Mouse (Mus musculus): ENCODE measurements around the gene Col4a4. TPM values are rescaled to one million over a fixed set of nuclear protein-coding genes. Genes with fewer than 3 reads are reported as not detected.
A peak's percentile ranks its signal among the peaks of the same experiment; 100 is the strongest.

The Col4a4 gene
- total RNA-seq, 2 experiments from 2014 or later: 2.1 to 2.6 TPM

- DNase-seq: no peak
- intact Hi-C loops (cut with DNase I; ENCODE audit: low total_unique reads): no loop called here
These were observed 100.3 kb downstream of the Col4a4 start for GRCm38 (mm10) chr1:82486371-82486770.

- DNase-seq: no peak
- intact Hi-C loops (cut with DNase I; ENCODE audit: low total_unique reads): no loop called here
These were observed 104.3 kb downstream of the Col4a4 start for GRCm38 (mm10) chr1:82482371-82482770.

DNA sequence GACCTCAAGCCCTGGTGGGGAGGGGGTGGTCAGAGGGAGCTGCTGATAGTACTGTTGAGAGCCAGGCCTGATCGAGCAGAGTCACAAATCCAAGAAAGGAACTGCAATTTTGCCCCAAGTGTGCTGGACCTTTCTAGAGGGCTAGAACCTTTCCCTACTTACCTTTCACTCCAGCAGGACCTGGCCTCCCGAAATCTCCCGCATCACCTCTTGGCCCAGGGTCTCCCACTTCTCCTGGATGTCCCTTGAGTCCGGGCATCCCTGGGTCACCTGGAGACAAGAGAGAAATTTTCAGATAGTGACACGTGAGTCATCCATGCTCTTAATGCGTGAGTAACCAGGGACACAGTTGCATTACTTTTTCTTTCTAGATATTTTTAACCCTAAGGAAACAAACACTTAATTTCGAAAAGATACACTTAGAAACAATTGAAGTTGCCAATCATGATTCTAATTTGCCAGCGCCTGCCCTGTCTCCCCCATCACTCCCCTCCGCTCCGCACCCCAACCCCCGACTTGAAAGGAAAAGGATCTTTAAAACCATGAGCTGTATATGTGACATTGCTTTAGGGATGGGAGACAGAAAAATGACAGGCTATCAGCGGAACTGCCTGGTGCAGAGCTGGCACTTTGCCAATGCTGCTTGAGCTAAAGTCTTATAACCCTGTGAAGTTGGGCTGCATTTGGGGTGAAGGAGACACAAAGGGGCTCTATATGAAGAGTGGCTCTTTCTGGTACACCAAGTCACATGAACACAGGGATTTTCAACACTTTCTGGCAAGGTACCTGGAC lies 106.8 kb downstream of the Col4a4 start:
- intact Hi-C loops (cut with DNase I; ENCODE audit: low total_unique reads): loop anchor here (10.0 kb wide), 1 partner anchor 1165 kb away; no protein-coding TSS in a partner anchor
- DNase-seq: no peak

DNA sequence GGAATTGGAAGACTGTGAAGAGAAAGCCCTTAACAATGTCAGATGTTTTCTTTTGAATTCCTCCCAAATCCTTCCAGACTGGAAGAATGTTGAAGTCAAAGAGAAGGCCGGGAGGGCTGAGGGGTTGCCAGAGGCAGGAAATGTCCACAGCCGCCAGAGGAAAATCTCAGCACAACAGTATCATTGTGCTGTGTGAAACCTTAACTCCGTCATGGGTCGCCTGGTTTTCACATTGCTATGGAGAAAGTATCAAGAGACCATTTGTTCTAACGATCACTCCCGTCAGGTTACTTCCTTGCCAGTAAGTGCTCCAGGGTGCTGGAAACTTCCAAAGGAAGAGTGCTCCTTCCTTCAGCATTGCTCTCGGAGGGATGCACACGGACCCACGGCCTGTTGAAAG lies 109.9 kb downstream of the Col4a4 start:
- intact Hi-C loops (cut with DNase I; ENCODE audit: low total_unique reads): loop anchor here (10.0 kb wide), 1 partner anchor 1162 kb away; no protein-coding TSS in a partner anchor
- peak; percentile 42 for DNase-seq

- intact Hi-C loops (cut with DNase I; ENCODE audit: low total_unique reads): loop anchor here (10.0 kb wide), 1 partner anchor 1161 kb away; no protein-coding TSS in a partner anchor
- peak; percentile 27 for DNase-seq
These were observed 110.4 kb downstream of the Col4a4 start for GRCm38 (mm10) chr1:82476256-82476655.

- DNase-seq: no peak
- intact Hi-C loops (cut with DNase I; ENCODE audit: low total_unique reads): loop anchor here (10.0 kb wide), 1 partner anchor 1161 kb away; no protein-coding TSS in a partner anchor
These were observed 110.8 kb downstream of the Col4a4 start for GRCm38 (mm10) chr1:82475821-82476220.

- intact Hi-C loops (cut with DNase I; ENCODE audit: low total_unique reads): loop anchor here (10.0 kb wide), 1 partner anchor 1160 kb away; no protein-coding TSS in a partner anchor
- DNase-seq: no peak
These were observed 111.4 kb downstream of the Col4a4 start for GRCm38 (mm10) chr1:82475254-82475653.

DNA sequence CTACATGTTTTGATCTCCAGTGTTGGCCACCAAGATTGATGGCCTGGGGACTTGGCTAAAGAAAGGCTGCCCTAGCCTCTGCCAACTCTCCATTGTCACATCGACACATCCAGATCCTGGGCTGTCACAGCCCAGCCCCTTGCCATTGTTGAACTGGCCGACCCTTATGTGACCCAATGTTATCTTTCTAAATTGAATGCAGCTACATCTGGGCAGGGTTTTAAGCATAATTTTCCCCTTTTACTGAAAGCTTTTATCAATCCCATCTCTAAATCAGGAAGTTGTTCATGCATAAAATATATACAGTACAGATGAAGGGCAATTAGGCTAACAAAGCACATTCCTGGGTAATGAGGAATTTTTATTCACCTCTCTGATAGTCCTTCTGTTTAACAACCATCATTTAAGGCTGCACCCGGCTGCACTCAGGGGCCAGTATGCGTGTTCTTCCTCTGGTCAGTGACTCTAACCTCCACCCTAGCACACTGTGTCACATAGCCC lies 112.1 kb downstream of the Col4a4 start:
- intact Hi-C loops (cut with DNase I; ENCODE audit: low total_unique reads): loop anchor here (10.0 kb wide), 1 partner anchor 1160 kb away; no protein-coding TSS in a partner anchor
- peak; percentile 16 for DNase-seq

GRCm38 (mm10) chr1:82473467-82473866 lies 113.2 kb downstream of the Col4a4 start:
- intact Hi-C loops (cut with DNase I; ENCODE audit: low total_unique reads): loop anchor here (10.0 kb wide), 1 partner anchor 1159 kb away; no protein-coding TSS in a partner anchor
- no peak for DNase-seq

DNA sequence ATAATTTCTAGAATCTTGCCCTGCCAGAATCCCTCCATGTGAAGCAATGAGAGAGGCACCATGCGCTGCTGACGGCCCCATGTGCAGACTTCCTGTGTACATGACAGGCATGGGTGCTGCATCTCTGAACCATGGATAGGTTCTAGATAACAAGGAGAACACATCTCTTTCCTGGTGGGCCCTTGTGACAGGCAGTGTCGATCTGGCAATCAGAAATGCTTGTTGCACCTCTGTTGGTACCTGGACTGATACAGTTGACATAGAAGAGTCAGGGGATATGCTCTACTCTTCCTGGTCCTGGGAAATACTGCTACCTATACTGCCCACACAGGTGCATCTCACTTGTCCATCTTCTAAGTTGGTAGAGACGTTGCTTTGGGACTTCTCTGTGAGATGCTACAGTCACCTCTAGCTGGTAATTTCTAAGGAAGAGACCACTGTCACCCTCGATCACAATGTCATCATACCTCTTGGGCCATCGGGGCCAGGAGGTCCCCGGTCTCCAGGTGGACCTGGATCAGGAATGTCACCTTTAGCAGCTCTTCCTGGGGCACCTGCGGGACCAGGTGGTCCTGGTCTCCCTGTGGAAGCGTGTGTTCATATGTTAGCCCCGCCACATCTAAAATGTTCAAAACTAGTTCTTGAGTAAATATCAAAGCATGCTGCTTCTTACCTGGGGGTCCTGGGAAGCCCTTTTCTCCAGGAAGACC lies 116.0 kb downstream of the Col4a4 start:
- intact Hi-C loops (cut with DNase I; ENCODE audit: low total_unique reads): loop anchor here (10.0 kb wide), 1 partner anchor 1156 kb away; no protein-coding TSS in a partner anchor
- DNase-seq: no peak

- intact Hi-C loops (cut with DNase I; ENCODE audit: low total_unique reads): no loop called here
- no peak for DNase-seq
These were observed 117.8 kb downstream of the Col4a4 start for GRCm38 (mm10) chr1:82468872-82469271.

DNA sequence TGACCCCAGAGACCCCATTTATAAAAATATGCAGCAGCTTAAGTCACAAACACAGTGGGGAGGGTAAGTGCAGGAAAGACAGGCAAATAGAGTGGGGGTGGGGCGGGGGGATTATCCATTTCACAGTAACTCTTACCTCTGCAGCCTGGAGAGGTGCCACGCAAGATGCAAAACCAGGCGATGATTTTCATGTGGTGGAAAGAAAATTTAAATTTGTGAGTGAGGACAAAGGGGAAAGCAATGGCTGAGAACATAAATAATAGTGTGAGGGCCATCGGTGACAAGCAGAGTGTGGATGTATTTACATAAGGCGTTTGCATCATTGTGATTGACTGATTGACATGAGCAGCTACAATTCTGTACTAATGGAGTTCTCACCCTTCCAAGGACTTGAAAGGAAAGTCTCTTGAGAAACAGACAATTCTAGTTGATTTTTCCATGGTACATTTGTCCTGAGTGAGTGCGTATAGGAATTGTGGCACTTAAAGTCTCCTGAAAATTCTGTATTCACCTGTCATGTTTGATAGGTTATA lies 121.3 kb downstream of the Col4a4 start:
- intact Hi-C loops (cut with DNase I; ENCODE audit: low total_unique reads): no loop called here
- DNase-seq: no peak

GRCm38 (mm10) chr1:82461041-82461440 lies 125.6 kb downstream of the Col4a4 start:
- DNase-seq: peak; percentile 59
- intact Hi-C loops (cut with DNase I; ENCODE audit: low total_unique reads): no loop called here

- intact Hi-C loops (cut with DNase I; ENCODE audit: low total_unique reads): no loop called here
- DNase-seq: no peak
These were observed 126.7 kb downstream of the Col4a4 start for GRCm38 (mm10) chr1:82459926-82460325.

DNA sequence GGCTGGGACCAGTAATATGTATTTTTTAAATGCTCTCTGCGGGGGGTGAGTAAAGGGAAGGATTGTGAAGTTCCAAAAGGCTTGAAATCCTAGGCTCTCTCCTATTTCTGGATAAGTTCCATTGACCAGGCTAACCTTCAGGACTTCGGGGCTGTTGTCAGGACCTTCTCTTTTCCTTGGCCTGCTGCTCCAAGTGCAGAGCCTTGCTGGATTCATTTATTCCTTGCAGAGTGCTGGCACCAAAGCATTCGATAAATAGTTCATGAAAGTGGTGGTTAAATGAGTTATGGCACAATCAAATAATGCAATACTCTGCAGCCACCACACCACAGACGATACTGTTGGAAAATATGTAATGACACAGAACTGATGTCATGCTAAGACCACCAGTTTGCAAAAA lies 127.3 kb downstream of the Col4a4 start:
- intact Hi-C loops (cut with DNase I; ENCODE audit: low total_unique reads): no loop called here
- DNase-seq: no peak

- intact Hi-C loops (cut with DNase I; ENCODE audit: low total_unique reads): no loop called here
- DNase-seq: no peak
These were observed 132.6 kb downstream of the Col4a4 start for GRCm38 (mm10) chr1:82454031-82454430.

- DNase-seq: no peak
- intact Hi-C loops (cut with DNase I; ENCODE audit: low total_unique reads): no loop called here
These were observed 134.6 kb downstream of the Col4a4 start for GRCm38 (mm10) chr1:82451927-82452651.

DNA sequence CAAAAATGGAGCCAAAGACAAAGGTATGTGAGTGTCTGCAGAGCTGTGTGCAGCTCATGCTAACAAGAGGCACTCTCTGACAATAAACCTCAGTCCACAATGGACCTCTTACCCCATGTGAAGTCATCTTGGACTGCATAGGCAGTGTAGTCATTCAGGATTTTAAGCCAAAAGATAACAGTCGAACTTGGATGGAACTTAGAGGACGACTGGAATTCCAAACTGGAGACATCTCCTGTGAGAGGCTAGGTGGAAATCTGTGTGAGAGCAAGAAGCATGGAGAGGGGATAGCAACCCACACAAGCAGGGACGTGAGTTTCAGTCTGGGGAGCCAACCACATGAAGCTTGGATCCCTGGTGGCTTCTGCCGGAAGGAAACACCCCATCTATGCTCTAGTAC lies 136.8 kb downstream of the Col4a4 start:
- no peak for DNase-seq
- intact Hi-C loops (cut with DNase I; ENCODE audit: low total_unique reads): no loop called here

DNA sequence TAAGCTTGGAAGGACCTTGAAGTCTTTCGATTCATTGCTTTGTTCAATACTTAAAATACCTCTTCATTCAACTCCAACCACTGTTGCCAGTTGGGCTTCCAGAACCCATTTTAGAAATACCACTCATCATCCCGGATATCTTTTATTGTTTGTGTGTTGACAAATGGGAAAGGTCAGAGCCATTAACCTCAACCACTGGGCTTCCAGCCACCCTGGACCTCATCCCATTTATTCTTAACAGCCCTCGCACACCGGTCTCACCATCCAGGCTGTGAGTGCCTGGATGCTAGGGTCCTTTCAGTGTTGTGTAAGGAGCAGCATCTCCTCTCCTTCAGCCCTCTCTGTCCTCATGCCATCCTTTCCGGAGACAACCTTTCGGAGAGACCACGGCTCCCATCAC lies 140.6 kb downstream of the Col4a4 start:
- peak; percentile 23 for DNase-seq

More for the DNA sequence above, 140.6 kb downstream of the Col4a4 start:
- intact Hi-C loops (cut with DNase I; ENCODE audit: low total_unique reads): no loop called here

Measured in gastrocnemius, postnatal 14 days (tissue).